Mouse (Mus musculus): ENCODE data around the gene Hcn2.

DNA sequence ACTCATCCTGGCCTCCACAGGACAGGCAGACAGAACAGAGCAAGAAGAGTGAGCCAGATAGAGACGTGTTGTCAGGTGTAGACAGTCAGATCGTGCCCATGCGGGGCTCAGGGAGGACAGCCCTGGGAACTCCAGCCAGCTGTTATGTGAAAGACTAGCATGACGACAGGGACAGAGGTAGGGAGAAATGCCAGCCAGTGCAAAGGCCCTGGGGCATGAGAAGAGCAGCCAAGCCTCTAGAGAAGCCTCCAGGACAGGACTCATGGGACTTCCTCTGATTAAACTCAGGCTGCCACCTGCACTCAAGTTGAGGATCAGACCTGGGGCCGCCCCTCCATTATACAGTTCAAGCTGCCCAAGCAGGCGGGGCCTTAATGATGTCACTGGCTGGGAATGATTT, 32.1 kb downstream of the Hcn2 start:
- TF ChIP-seq CTCF (IDR thresholded peaks at IDR 0.05; ENCODE audit: low read depth) (no peak), EP300 (IDR thresholded peaks at IDR 0.05; ENCODE audit: low read depth) (no peak)
